Mouse (Mus musculus) brain, adult 2 months (tissue): ENCODE measurements around the gene Nfkbia.
A peak's percentile ranks its signal among the peaks of the same experiment; 100 is the strongest.

Experiments used
- DNase-seq: peaks from one replicate; pipeline ENCODE4 v3.0.0; 2011; ENCODE audit warnings: low read depth, low spot score

The Nfkbia gene

GRCm38 (mm10) chr12:55490722-55491449, 1.6 kb downstream of the Nfkbia start:
- DNase-seq: peak; percentile 56

- DNase-seq: no peak
Measured at GRCm38 (mm10) chr12:55489986-55490721, 2.3 kb downstream of the Nfkbia start.

- DNase-seq: no peak
Measured at GRCm38 (mm10) chr12:55488661-55489447, 3.6 kb downstream of the Nfkbia start.

GRCm38 (mm10) chr12:55487843-55488660, 4.4 kb downstream of the Nfkbia start:
- DNase-seq: no peak

GRCm38 (mm10) chr12:55486923-55487674, 5.3 kb downstream of the Nfkbia start:
- no peak for DNase-seq

GRCm38 (mm10) chr12:55484800-55485199, 7.6 kb downstream of the Nfkbia start:
- no peak for DNase-seq

GRCm38 (mm10) chr12:55484079-55484774, 8.2 kb downstream of the Nfkbia start:
- DNase-seq: no peak

GRCm38 (mm10) chr12:55483591-55483990, 8.9 kb downstream of the Nfkbia start:
- no peak for DNase-seq

GRCm38 (mm10) chr12:55482732-55483131, 9.7 kb downstream of the Nfkbia start:
- DNase-seq: no peak

GRCm38 (mm10) chr12:55481739-55482138, 10.7 kb downstream of the Nfkbia start:
- DNase-seq: no peak

- peak; percentile 62 for DNase-seq
Measured at GRCm38 (mm10) chr12:55480471-55481153, 11.8 kb downstream of the Nfkbia start.

GRCm38 (mm10) chr12:55478901-55479300, 13.5 kb downstream of the Nfkbia start:
- no peak for DNase-seq

GRCm38 (mm10) chr12:55474209-55474583, 18.3 kb downstream of the Nfkbia start:
- no peak for DNase-seq

GRCm38 (mm10) chr12:55473250-55474208, 18.9 kb downstream of the Nfkbia start:
- DNase-seq: no peak

GRCm38 (mm10) chr12:55471344-55471743, 21.1 kb downstream of the Nfkbia start:
- no peak for DNase-seq

GRCm38 (mm10) chr12:55470442-55470841, 22.0 kb downstream of the Nfkbia start:
- DNase-seq: no peak

- DNase-seq: no peak
Measured at GRCm38 (mm10) chr12:55467331-55468180, 24.9 kb downstream of the Nfkbia start.
